In the genomic region with DNA sequence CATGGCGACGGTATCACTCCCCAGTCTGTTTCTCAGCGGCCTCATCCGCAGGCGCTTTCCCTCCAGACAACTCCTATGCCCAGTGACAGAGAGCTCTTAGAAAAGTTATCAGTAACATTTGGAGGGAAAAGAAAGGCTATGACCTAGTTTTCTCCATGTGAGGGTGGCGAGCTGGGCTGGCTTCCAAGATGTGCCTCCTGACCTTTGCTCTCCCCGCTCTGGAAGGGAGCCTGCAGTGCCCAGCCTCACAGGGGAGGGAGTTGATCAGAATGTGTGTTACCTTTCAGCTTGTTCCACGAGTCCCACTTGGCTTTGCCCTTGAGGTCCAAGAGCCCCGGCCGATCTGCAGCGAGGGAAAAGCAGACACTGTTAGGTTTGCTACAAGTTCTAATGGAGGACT, we compare ENCODE assay signal across 10 mouse cellular contexts. TPM values are rescaled to one million over a fixed set of nuclear protein-coding genes. Genes with fewer than 3 reads are reported as not detected.
DNase-seq lines count a peak whose midpoint lies in the region; ATAC-seq lines count a peak whose summit lies in the region.
"Had no signal": no experiment of that assay in that cellular context is flagged by ENCODE, and none has a peak within 500 bp of the region (broad histone marks: within the 10 kb centered on the region; RNA-seq: fewer than 3 reads in every experiment).

No protein-coding gene starts in this region.

- H3K36me3 ChIP-seq in hindbrain, embryonic 12.5 days, result peaks cover 46% of the 10 kb centered on the region
- peaks cover 80% of the 10 kb centered on the region for H3K36me3 ChIP-seq in hindbrain, embryonic 10.5 days
- H3K36me3 ChIP-seq in forebrain, embryonic 16.5 days (ENCODE audit: control insufficient read depth, insufficient read depth), result peaks cover 10% of the 10 kb centered on the region
- H3K36me3 ChIP-seq in limb, embryonic 13.5 days, result peaks cover 64% of the 10 kb centered on the region

- H3K4me3 ChIP-seq in hindbrain, embryonic 12.5 days, result no peak overlapping the region
- no peak overlapping the region for H3K4me3 ChIP-seq in hindbrain, embryonic 10.5 days
- no peak overlapping the region for H3K4me3 ChIP-seq in forebrain, embryonic 16.5 days (replicated peaks; ENCODE audit: low read length)
- no peak overlapping the region for H3K4me3 ChIP-seq in limb, embryonic 13.5 days
- H3K4me3 ChIP-seq: embryonic facial prominence, embryonic 12.5 days; megakaryocyte, embryonic 14.5 days had no signal

- H3K27me3 ChIP-seq in hindbrain, embryonic 12.5 days, result no peaks in the 10 kb centered on the region
- H3K27me3 ChIP-seq in hindbrain, embryonic 10.5 days (ENCODE audit: insufficient read depth, poor library complexity, severe bottlenecking), result no peaks in the 10 kb centered on the region
- H3K27me3 ChIP-seq in forebrain, embryonic 16.5 days (replicated peaks; ENCODE audit: control insufficient read depth, insufficient read depth, low read length), result no peaks in the 10 kb centered on the region
- no peaks in the 10 kb centered on the region for H3K27me3 ChIP-seq in limb, embryonic 13.5 days
- H3K27me3 ChIP-seq: embryonic facial prominence, embryonic 12.5 days had no signal

- H3K9me3 ChIP-seq in hindbrain, embryonic 12.5 days (replicated peaks), result no peaks in the 10 kb centered on the region
- peaks cover 9% of the 10 kb centered on the region for H3K9me3 ChIP-seq in hindbrain, embryonic 10.5 days
- no peaks in the 10 kb centered on the region for H3K9me3 ChIP-seq in forebrain, embryonic 16.5 days (ENCODE audit: control insufficient read depth, low read length)
- H3K9me3 ChIP-seq in limb, embryonic 13.5 days, result peaks cover 7% of the 10 kb centered on the region; the same call in 1 of the 2 replicates

- no peak overlapping the region for H3K9ac ChIP-seq in hindbrain, embryonic 12.5 days
- no peak overlapping the region for H3K9ac ChIP-seq in forebrain, embryonic 16.5 days (replicated peaks; ENCODE audit: low read depth, low read length)
- no peak overlapping the region for H3K9ac ChIP-seq in limb, embryonic 13.5 days
- H3K9ac ChIP-seq: embryonic facial prominence, embryonic 12.5 days had no signal

- no peak overlapping the region for H3K4me2 ChIP-seq in hindbrain, embryonic 12.5 days (replicated peaks)
- no peak overlapping the region for H3K4me2 ChIP-seq in forebrain, embryonic 16.5 days (ENCODE audit: low read length)
- H3K4me2 ChIP-seq in limb, embryonic 13.5 days (replicated peaks), result no peak overlapping the region
- H3K4me2 ChIP-seq: embryonic facial prominence, embryonic 12.5 days had no signal

- peak overlapping the region; percentile 25; the same call in 1 of the 2 replicates for H3K27ac ChIP-seq in hindbrain, embryonic 12.5 days
- no peak overlapping the region for H3K27ac ChIP-seq in hindbrain, embryonic 10.5 days
- H3K27ac ChIP-seq in forebrain, embryonic 16.5 days (ENCODE audit: low read length), result peak overlapping the region; percentile 69
- peak overlapping the region; percentile 53 for H3K27ac ChIP-seq in limb, embryonic 13.5 days
- H3K27ac ChIP-seq: embryonic facial prominence, embryonic 12.5 days had no signal

- WGBS in hindbrain, embryonic 12.5 days, result 83% methylated on average over 11 of the region's 11 CpGs
- 89% methylated on average over 11 of the region's 11 CpGs for WGBS in hindbrain, embryonic 10.5 days
- 39% methylated on average over 11 of the region's 11 CpGs for WGBS in forebrain, embryonic 16.5 days
- 87% methylated on average over 11 of the region's 11 CpGs for WGBS in limb, embryonic 13.5 days

- ATAC-seq in hindbrain, embryonic 12.5 days (ENCODE audit: low FRiP score), result no peak
- ATAC-seq in forebrain, embryonic 16.5 days, result no peak
- ATAC-seq in limb, embryonic 13.5 days (ENCODE audit: low FRiP score, low read depth), result no peak
- no peak for ATAC-seq in megakaryocyte progenitor cell, adult 5-6 weeks (replicated peaks; ENCODE audit: poor library complexity)

- DNase-seq in hindbrain, embryonic 10.5 days (ENCODE audit: low spot score), result no peak
- DNase-seq in adrenal gland, postnatal 14 days, result peak; percentile 73
- DNase-seq in urinary bladder, adult 2 months (ENCODE audit: low spot score), result no peak
- DNase-seq in urinary bladder, adult 18-20 months (ENCODE audit: low spot score in 2 of 2), result no peak

- peaks cover 23% of the 10 kb centered on the region for H3K4me1 ChIP-seq in hindbrain, embryonic 12.5 days
- peaks cover 28% of the 10 kb centered on the region for H3K4me1 ChIP-seq in hindbrain, embryonic 10.5 days (replicated peaks)
- H3K4me1 ChIP-seq in forebrain, embryonic 16.5 days (replicated peaks; ENCODE audit: control insufficient read depth, insufficient read depth, low read length), result peaks cover 40% of the 10 kb centered on the region
- H3K4me1 ChIP-seq in limb, embryonic 13.5 days, result peaks cover 30% of the 10 kb centered on the region

RNA-seq across cellular contexts. Expression of gene Dbi, which starts 4.8 kb away (rescaled TPM):
- 582 and 680 TPM in 2 replicates for polyA plus RNA-seq in hindbrain, embryonic 12.5 days (2016; fragmentation: Nextera tagmentation; extraction: Ambion mirVana)
- 764 and 766 TPM in 2 replicates for polyA plus RNA-seq in hindbrain, embryonic 10.5 days (2016; fragmentation: Nextera tagmentation; extraction: Ambion mirVana)
- 891 and 1,093 TPM in 2 replicates for total RNA-seq in adrenal gland, postnatal 14 days (2021)
- 1,146 and 1,367 TPM in 2 replicates for polyA plus RNA-seq in forebrain, embryonic 16.5 days (2015; fragmentation: Nextera tagmentation; extraction: Ambion mirVana)
- 605 and 606 TPM in 2 replicates for polyA plus RNA-seq in limb, embryonic 13.5 days (2015; fragmentation: Nextera tagmentation; extraction: Ambion mirVana)
- polyA plus RNA-seq in urinary bladder, adult 2 months (2012; rRNA removed), result 364 and 515 TPM in 2 replicates
- 344 and 366 TPM in 2 replicates for total RNA-seq in megakaryocyte progenitor cell, adult 5-6 weeks (2015)
- total RNA-seq in megakaryocyte progenitor cell, adult 5-6 weeks (2017), result 314 and 346 TPM in 2 replicates

RNA-seq across cellular contexts. Expression of gene 3110009E18Rik, which starts 4.9 kb away (rescaled TPM):
- 17.0 and 22.6 TPM in 2 replicates for polyA plus RNA-seq in hindbrain, embryonic 12.5 days (2016; fragmentation: Nextera tagmentation; extraction: Ambion mirVana)
- polyA plus RNA-seq in hindbrain, embryonic 10.5 days (2016; fragmentation: Nextera tagmentation; extraction: Ambion mirVana), result 22.6 and 26.0 TPM in 2 replicates
- total RNA-seq in adrenal gland, postnatal 14 days (2021), result 8.8 and 10.7 TPM in 2 replicates
- polyA plus RNA-seq in forebrain, embryonic 16.5 days (2015; fragmentation: Nextera tagmentation; extraction: Ambion mirVana), result 22.8 and 28.6 TPM in 2 replicates
- polyA plus RNA-seq in limb, embryonic 13.5 days (2015; fragmentation: Nextera tagmentation; extraction: Ambion mirVana), result 18.9 and 20.9 TPM in 2 replicates
- 8.1 and 9.5 TPM in 2 replicates for polyA plus RNA-seq in urinary bladder, adult 2 months (2012; rRNA removed)
- 12.3 and 13.0 TPM in 2 replicates for total RNA-seq in megakaryocyte progenitor cell, adult 5-6 weeks (2015)
- total RNA-seq in megakaryocyte progenitor cell, adult 5-6 weeks (2017), result 2.4 and 11.5 TPM in 2 replicates

RNA-seq across cellular contexts. Expression of gene Tmem37, which starts 42.2 kb away (rescaled TPM):
- polyA plus RNA-seq in hindbrain, embryonic 12.5 days (2016; fragmentation: Nextera tagmentation; extraction: Ambion mirVana), result 7.5 and 8.7 TPM in 2 replicates
- polyA plus RNA-seq in hindbrain, embryonic 10.5 days (2016; fragmentation: Nextera tagmentation; extraction: Ambion mirVana), result 10.0 and 10.4 TPM in 2 replicates
- 19.8 and 26.9 TPM in 2 replicates for total RNA-seq in adrenal gland, postnatal 14 days (2021)
- polyA plus RNA-seq in forebrain, embryonic 16.5 days (2015; fragmentation: Nextera tagmentation; extraction: Ambion mirVana), result 5.6 and 6.4 TPM in 2 replicates
- polyA plus RNA-seq in limb, embryonic 13.5 days (2015; fragmentation: Nextera tagmentation; extraction: Ambion mirVana), result 6.7 and 7.6 TPM in 2 replicates
- 6.6 and 7.6 TPM in 2 replicates for polyA plus RNA-seq in urinary bladder, adult 2 months (2012; rRNA removed)
- 0.12 TPM in 1 of 2 replicates, not detected in the other for total RNA-seq in megakaryocyte progenitor cell, adult 5-6 weeks (2015)
- total RNA-seq in megakaryocyte progenitor cell, adult 5-6 weeks (2017), result 0.46 TPM in 1 of 2 replicates, not detected in the other
